ENCODE assay signal across 17 mouse cellular contexts in genomic region chr11:103020713-103021335, GRCm38 (mm10). TPM values are rescaled to one million over a fixed set of nuclear protein-coding genes. Genes with fewer than 3 reads are reported as not detected.
DNase-seq lines count a peak whose midpoint lies in the region; ATAC-seq and TF ChIP-seq lines count a peak whose summit lies in the region.
"Had no signal": no experiment of that assay in that cellular context is flagged by ENCODE, and none has a peak within 500 bp of the region (broad histone marks: within the 10 kb centered on the region; RNA-seq: fewer than 3 reads in every experiment).

No protein-coding gene starts in this region.

- DNase-seq in gastrocnemius, adult 2 months: peak; percentile 23
- no peak for DNase-seq in gastrocnemius, postnatal 10 days
- no peak for DNase-seq in liver, embryonic 14.5 days (ENCODE audit: low read depth in 3 of 3, low spot score in 3 of 3)
- DNase-seq in MN1 (ENCODE audit: low spot score): peak; percentile 53
- DNase-seq in layer of hippocampus, adult 8-10 months (ENCODE audit: low spot score in 2 of 2): no peak
- DNase-seq in adrenal gland, postnatal 14 days: no peak
- DNase-seq: gastrocnemius, postnatal 14 days; layer of hippocampus, adult 9-11 months; right cerebral cortex, adult 18-20 months; thymus, adult 18-20 months had no signal

- no peak overlapping the region for H3K4me2 ChIP-seq in liver, embryonic 14.5 days (ENCODE audit: low read depth)
- H3K4me2 ChIP-seq in liver, embryonic 12.5 days: no peak overlapping the region
- H3K4me2 ChIP-seq: forebrain, embryonic 15.5 days; hindbrain, embryonic 14.5 days; neural tube, embryonic 15.5 days had no signal

- no peaks in the 10 kb centered on the region for H3K27me3 ChIP-seq in liver, embryonic 14.5 days (ENCODE audit: control insufficient read depth, insufficient read depth, low read length)
- H3K27me3 ChIP-seq in liver, embryonic 12.5 days (replicated peaks): no peaks in the 10 kb centered on the region
- H3K27me3 ChIP-seq in small intestine, adult 2 months (ENCODE audit: control insufficient read depth, insufficient read depth, low read length): no peaks in the 10 kb centered on the region
- H3K27me3 ChIP-seq: forebrain, embryonic 15.5 days; neural tube, embryonic 15.5 days; Patski had no signal

- H3K4me1 ChIP-seq in liver, embryonic 14.5 days (replicated peaks; ENCODE audit: control insufficient read depth in 2 of 2, insufficient read depth in 2 of 2, low read length in 1 of 2): peaks cover 2 to 7% of the 10 kb centered on the region in 2 experiments; a peak in 3 of 4 replicates
- H3K4me1 ChIP-seq in liver, embryonic 12.5 days: peaks cover 30% of the 10 kb centered on the region
- H3K4me1 ChIP-seq in small intestine, adult 2 months (ENCODE audit: control insufficient read depth, insufficient read depth, insufficient read length, low read length): no peaks in the 10 kb centered on the region

- no peak for ATAC-seq in liver, embryonic 14.5 days (ENCODE audit: insufficient read depth)
- ATAC-seq in liver, embryonic 12.5 days: no peak
- ATAC-seq: CD4-positive, CD25-positive, alpha-beta regulatory T cell, adult 4 months; forebrain, embryonic 15.5 days; Patski had no signal

- TF ChIP-seq POLR2A in small intestine, adult 2 months (IDR thresholded peaks at IDR 0.05; ENCODE audit: low read depth, low read length): no peak

- no peak for TF ChIP-seq CTCF in gastrocnemius, adult 2 months (IDR thresholded peaks at IDR 0.05)
- peak; percentile 12; the same call in 1 of the 2 replicates for TF ChIP-seq CTCF in liver, embryonic 14.5 days (IDR thresholded peaks at IDR 0.05; ENCODE audit: low read depth)
- peak; percentile 25; the same call in 1 of the 2 replicates for TF ChIP-seq CTCF in small intestine, adult 2 months (IDR thresholded peaks at IDR 0.05; ENCODE audit: extremely low read depth, insufficient read length, insufficient replicate concordance, low read depth, low read length)

- no peak for TF ChIP-seq EP300 in liver, embryonic 14.5 days (IDR thresholded peaks at IDR 0.05; ENCODE audit: low read depth)

- whole genome bisulfite sequencing in liver, embryonic 14.5 days (ENCODE audit: insufficient replicate concordance): 69% methylated on average over 3 of the region's 3 CpGs
- WGBS in liver, embryonic 12.5 days (ENCODE audit: insufficient replicate concordance): 71% methylated on average over 3 of the region's 3 CpGs
- 46% methylated on average over 3 of the region's 3 CpGs for WGBS in small intestine, adult 2 months

- H3K9ac ChIP-seq in liver, embryonic 14.5 days (replicated peaks): no peak overlapping the region
- no peak overlapping the region for H3K9ac ChIP-seq in liver, embryonic 12.5 days
- H3K9ac ChIP-seq: forebrain, embryonic 15.5 days; hindbrain, embryonic 14.5 days; neural tube, embryonic 15.5 days had no signal

- intact Hi-C loops in gastrocnemius, adult 2 months (cut with DNase I): no loop called here

- H3K4me3 ChIP-seq in gastrocnemius, adult 2 months: no peak overlapping the region
- no peak overlapping the region for H3K4me3 ChIP-seq in liver, embryonic 14.5 days (ENCODE audit: insufficient read depth in 1 of 2, low read depth in 2 of 2, low read length in 2 of 2)
- no peak overlapping the region for H3K4me3 ChIP-seq in liver, embryonic 12.5 days
- H3K4me3 ChIP-seq in small intestine, adult 2 months (ENCODE audit: low read depth, low read length): no peak overlapping the region
- H3K4me3 ChIP-seq: forebrain, embryonic 15.5 days; neural tube, embryonic 15.5 days had no signal

- peaks cover 8% of the 10 kb centered on the region for H3K36me3 ChIP-seq in liver, embryonic 14.5 days (replicated peaks; ENCODE audit: control insufficient read depth, insufficient read depth, low read depth)
- H3K36me3 ChIP-seq in liver, embryonic 12.5 days: peaks cover 43% of the 10 kb centered on the region
- no peaks in the 10 kb centered on the region for H3K36me3 ChIP-seq in small intestine, adult 2 months (ENCODE audit: control insufficient read depth, insufficient read depth, low read length)
- H3K36me3 ChIP-seq: neural tube, embryonic 15.5 days had no signal

- no peak overlapping the region for H3K27ac ChIP-seq in gastrocnemius, adult 2 months
- no peak overlapping the region for H3K27ac ChIP-seq in liver, embryonic 14.5 days
- no peak overlapping the region for H3K27ac ChIP-seq in liver, embryonic 12.5 days
- H3K27ac ChIP-seq in small intestine, adult 2 months (ENCODE audit: insufficient read depth, low read depth, low read length): no peak overlapping the region
- H3K27ac ChIP-seq: forebrain, embryonic 15.5 days; hindbrain, embryonic 14.5 days; neural tube, embryonic 15.5 days had no signal

- no peaks in the 10 kb centered on the region for H3K9me3 ChIP-seq in liver, embryonic 14.5 days (ENCODE audit: control insufficient read depth, low read length)
- H3K9me3 ChIP-seq in liver, embryonic 12.5 days (replicated peaks): no peaks in the 10 kb centered on the region
- H3K9me3 ChIP-seq: forebrain, embryonic 15.5 days; neural tube, embryonic 15.5 days had no signal

RNA-seq across cellular contexts. Expression of gene Nmt1, which starts 7.2 kb away (rescaled TPM):
- 10 to 100 TPM; 43.8 to 51.9 TPM for total RNA-seq in gastrocnemius, adult 2 months (2021)
- total RNA-seq in gastrocnemius, postnatal 10 days (2021): 10 to 100 TPM; 41.5 to 49.7 TPM
- 18.4 and 22.3 TPM in 2 replicates for polyA plus RNA-seq in liver, embryonic 14.5 days (2012; rRNA removed)
- polyA plus RNA-seq in liver, embryonic 14.5 days (2014; fragmentation: Nextera tagmentation; extraction: Ambion mirVana): 44.3 and 51.2 TPM in 2 replicates
- polyA plus RNA-seq in liver, embryonic 12.5 days (2016; fragmentation: Nextera tagmentation; extraction: Ambion mirVana): 47.9 and 54.8 TPM in 2 replicates
- polyA plus RNA-seq in small intestine, adult 2 months (2012; rRNA removed): 16.8 and 34.1 TPM in 2 replicates
- total RNA-seq in layer of hippocampus, adult 8-10 months (2022): 100 to 1,000 TPM; 152 to 165 (median 160) TPM
- 88.8 and 93.1 TPM in 2 replicates for total RNA-seq in adrenal gland, postnatal 14 days (2021)

RNA-seq across cellular contexts. Expression of gene Dcakd, which starts 7.3 kb away (rescaled TPM):
- total RNA-seq in gastrocnemius, adult 2 months (2021): 10 to 100 TPM; 12.4 to 25.8 TPM
- total RNA-seq in gastrocnemius, postnatal 10 days (2021): 10 to 100 TPM; 34.9 to 45.5 TPM
- 25.1 and 27.8 TPM in 2 replicates for polyA plus RNA-seq in liver, embryonic 14.5 days (2012; rRNA removed)
- polyA plus RNA-seq in liver, embryonic 14.5 days (2014; fragmentation: Nextera tagmentation; extraction: Ambion mirVana): 25.7 and 30.6 TPM in 2 replicates
- polyA plus RNA-seq in liver, embryonic 12.5 days (2016; fragmentation: Nextera tagmentation; extraction: Ambion mirVana): 41.0 and 41.7 TPM in 2 replicates
- 29.3 and 57.7 TPM in 2 replicates for polyA plus RNA-seq in small intestine, adult 2 months (2012; rRNA removed)
- 10 to 100 TPM; 55.2 to 71.2 (median 63.6) TPM for total RNA-seq in layer of hippocampus, adult 8-10 months (2022)
- 65.0 and 66.3 TPM in 2 replicates for total RNA-seq in adrenal gland, postnatal 14 days (2021)

Comparison
In these comparisons a context has a peak if more than half of its experiments do, and no peak if none do; other contexts are left out.
1. DNase-seq: peak in gastrocnemius, adult 2 months (single experiment) and MN1 (single experiment); none in gastrocnemius, postnatal 10 days (single experiment), liver, embryonic 14.5 days (0 of 3), layer of hippocampus, adult 8-10 months (0 of 2) and adrenal gland, postnatal 14 days (single experiment).